8 mouse cellular contexts compared by ENCODE assay signal in genomic region chr5:25100157-25100515, GRCm38 (mm10). TPM values are rescaled to one million over a fixed set of nuclear protein-coding genes. Genes with fewer than 3 reads are reported as not detected.
DNase-seq lines count a peak whose midpoint lies in the region; ATAC-seq lines count a peak whose summit lies in the region.

No protein-coding gene starts in this region.

- peak overlapping the region; percentile 55 for H3K4me3 ChIP-seq in hindbrain, embryonic 16.5 days (ENCODE audit: low read length)

- WGBS in hindbrain, embryonic 16.5 days, result 0% methylated on average over 26 of the region's 26 CpGs

- peaks cover 14% of the 10 kb centered on the region for H3K4me1 ChIP-seq in hindbrain, embryonic 16.5 days (ENCODE audit: control insufficient read depth, insufficient read depth, low read depth, low read length)

- H3K9me3 ChIP-seq in hindbrain, embryonic 16.5 days (ENCODE audit: control insufficient read depth, low read length), result no peaks in the 10 kb centered on the region

- H3K36me3 ChIP-seq in hindbrain, embryonic 16.5 days (ENCODE audit: control insufficient read depth, insufficient read depth, low read length), result no peaks in the 10 kb centered on the region

- peaks cover 11% of the 10 kb centered on the region for H3K27me3 ChIP-seq in hindbrain, embryonic 16.5 days (replicated peaks; ENCODE audit: control insufficient read depth, insufficient read depth, low read length)

- H3K9ac ChIP-seq in hindbrain, embryonic 16.5 days (ENCODE audit: low read depth, low read length), result peak overlapping the region; percentile 49; the same call in 1 of the 2 replicates

- peak; percentile 94 for DNase-seq in heart, adult 11 months
- no peak for DNase-seq in heart, adult 8-10 months (ENCODE audit: low spot score)
- peak; percentile 36 for DNase-seq in urinary bladder, postnatal 25 days (ENCODE audit: low spot score)
- no peak for DNase-seq in urinary bladder, adult 2 months (ENCODE audit: low spot score)
- peak; percentile 20 for DNase-seq in mesoderm, embryonic 11.5 days (ENCODE audit: low read depth, low spot score)
- no peak for DNase-seq in thymus, postnatal 14 days
- DNase-seq in cerebellum, adult 9-10 months, result no peak

- ATAC-seq in hindbrain, embryonic 16.5 days, result peak; percentile 22; the same call in 1 of the 2 replicates

- peak overlapping the region; percentile 97 for H3K4me2 ChIP-seq in hindbrain, embryonic 16.5 days (ENCODE audit: low read length)

- no peak overlapping the region for H3K27ac ChIP-seq in hindbrain, embryonic 16.5 days (ENCODE audit: low read depth, low read length)

RNA-seq across cellular contexts. Expression of gene Prkag2, which starts 0.3 kb away (rescaled TPM):
- total RNA-seq in heart, adult 8-10 months (2022), result 10 to 100 TPM; 26.9 to 39.0 (median 30.5) TPM
- polyA plus RNA-seq in urinary bladder, adult 2 months (2012; rRNA removed), result 142 and 145 TPM in 2 replicates
- polyA plus RNA-seq in hindbrain, embryonic 16.5 days (2015; fragmentation: Nextera tagmentation; extraction: Ambion mirVana), result 96.6 and 111 TPM in 2 replicates

Comparison
In these comparisons a context has a peak if more than half of its experiments do, and no peak if none do; other contexts are left out.
1. DNase-seq: peak in heart, adult 11 months (single experiment), urinary bladder, postnatal 25 days (single experiment) and mesoderm, embryonic 11.5 days (single experiment); none in heart, adult 8-10 months (single experiment), urinary bladder, adult 2 months (single experiment), thymus, postnatal 14 days (single experiment) and cerebellum, adult 9-10 months (single experiment).